Comparison of ENCODE assay signal across 31 mouse cellular contexts in genomic region chr5:118867511-118867910, GRCm38 (mm10).
"Had no signal": no experiment of that assay in that cellular context is flagged by ENCODE, and none has a peak within 500 bp of the region (broad histone marks: within the 10 kb centered on the region; RNA-seq: fewer than 3 reads in every experiment).

No protein-coding gene starts in this region.

- H3K4me2 ChIP-seq: limb, embryonic 12.5 days; limb, embryonic 13.5 days; limb, embryonic 15.5 days; liver, embryonic 11.5 days; liver, embryonic 12.5 days; liver, embryonic 13.5 days; liver, embryonic 15.5 days; lung, embryonic 14.5 days; lung, embryonic 15.5 days; midbrain, embryonic 11.5 days; midbrain, embryonic 12.5 days; midbrain, embryonic 13.5 days; midbrain, embryonic 15.5 days had no signal

- H3K27ac ChIP-seq: limb, embryonic 10.5 days; limb, embryonic 12.5 days; limb, embryonic 13.5 days; limb, embryonic 15.5 days; liver, embryonic 12.5 days; liver, embryonic 13.5 days; liver, embryonic 14.5 days; liver, embryonic 15.5 days; lung, embryonic 15.5 days; macrophage; midbrain, embryonic 10.5 days; midbrain, embryonic 12.5 days; midbrain, embryonic 13.5 days; midbrain, embryonic 15.5 days had no signal

- H3K4me3 ChIP-seq: limb, embryonic 10.5 days; limb, embryonic 12.5 days; limb, embryonic 13.5 days; limb, embryonic 15.5 days; liver, embryonic 12.5 days; liver, embryonic 13.5 days; liver, embryonic 15.5 days; lung, embryonic 15.5 days; megakaryocyte, embryonic 14.5 days; midbrain, embryonic 10.5 days; midbrain, embryonic 12.5 days; midbrain, embryonic 13.5 days; midbrain, embryonic 15.5 days; myocyte had no signal

- H3K27me3 ChIP-seq: limb, embryonic 15.5 days; liver, embryonic 12.5 days; liver, embryonic 13.5 days; liver, embryonic 15.5 days; lung, embryonic 15.5 days; megakaryocyte, embryonic 14.5 days; midbrain, embryonic 13.5 days; midbrain, embryonic 15.5 days had no signal

- H3K9me3 ChIP-seq: limb, embryonic 15.5 days; liver, embryonic 15.5 days; lung, embryonic 15.5 days; midbrain, embryonic 15.5 days had no signal

- DNase-seq: left cerebral cortex, postnatal 4 days; liver; liver, embryonic 13.5 days; liver, postnatal 0 days; lung, adult 18-20 months; lung, adult 2 months; lung, embryonic 14.5 days; lung, postnatal 10 days; lung, postnatal 14 days; lung, postnatal 36 days; lung, postnatal 4 days; midbrain, embryonic 14.5 days had no signal

- H3K9ac ChIP-seq: limb, embryonic 12.5 days; limb, embryonic 13.5 days; limb, embryonic 15.5 days; liver, embryonic 12.5 days; liver, embryonic 13.5 days; liver, embryonic 14.5 days; liver, embryonic 15.5 days; liver, postnatal 0 days; lung, embryonic 14.5 days; lung, embryonic 15.5 days; midbrain, embryonic 12.5 days; midbrain, embryonic 13.5 days; midbrain, embryonic 15.5 days had no signal

- ATAC-seq: liver, embryonic 12.5 days; liver, postnatal 0 days; lung, postnatal 0 days; midbrain, embryonic 13.5 days; midbrain, embryonic 15.5 days; midbrain, embryonic 16.5 days had no signal

- H3K36me3 ChIP-seq: limb, embryonic 12.5 days; limb, embryonic 13.5 days; limb, embryonic 15.5 days; liver, embryonic 12.5 days; liver, embryonic 13.5 days; liver, embryonic 15.5 days; lung, embryonic 15.5 days; midbrain, embryonic 10.5 days; midbrain, embryonic 12.5 days; midbrain, embryonic 13.5 days; midbrain, embryonic 15.5 days had no signal

- H3K4me1 ChIP-seq: limb, embryonic 12.5 days; limb, embryonic 15.5 days; liver, embryonic 12.5 days; liver, embryonic 13.5 days; liver, embryonic 15.5 days; lung, embryonic 15.5 days; megakaryocyte, embryonic 14.5 days; midbrain, embryonic 10.5 days; midbrain, embryonic 12.5 days; midbrain, embryonic 13.5 days; midbrain, embryonic 15.5 days had no signal
